Mouse (Mus musculus) kidney, embryonic 16.5 days (tissue): ENCODE measurements around the gene Siah1a. TPM values are rescaled to one million over a fixed set of nuclear protein-coding genes. Genes with fewer than 3 reads are reported as not detected.
A peak's percentile ranks its signal among the peaks of the same experiment; 100 is the strongest.

Experiments used
- ATAC-seq: fragments of 200-750 bp; cut with Nextera tagmentation; 2 replicates; pipeline ENCODE4 v1.8.0; 2017; ENCODE audit warnings: moderate TSS enrichment; ENCODE audit not compliant: low FRiP score, low TSS enrichment
- H3K27ac ChIP-seq: fragments of 300-500 bp; sonication (generic); 2 replicates; pipeline ENCODE4 v1.5.1; 2014; ENCODE audit warnings: low read length
- H3K27me3 ChIP-seq: fragments of 300-500 bp; sonication (generic); 2 replicates; pipeline ENCODE4 v1.6.1; 2014; ENCODE audit warnings: low read length, control low read depth, mixed read lengths; ENCODE audit not compliant: insufficient read depth
- H3K36me3 ChIP-seq: fragments of 300-500 bp; sonication (generic); 2 replicates; pipeline ENCODE4 v1.6.1; 2014; ENCODE audit warnings: low read length, control low read depth, mixed read lengths; ENCODE audit not compliant: insufficient read depth
- H3K4me1 ChIP-seq: fragments of 300-500 bp; sonication (generic); 2 replicates; pipeline ENCODE4 v1.6.1; 2014; ENCODE audit warnings: low read length, control low read depth, mixed read lengths; ENCODE audit not compliant: insufficient read depth
- H3K4me2 ChIP-seq: fragments of 300-500 bp; sonication (generic); replicated peaks from 2 replicates; pipeline ENCODE4 v1.6.1; 2014; ENCODE audit warnings: low read depth, low read length
- H3K4me3 ChIP-seq: fragments of 300-500 bp; sonication (generic); 2 replicates; pipeline ENCODE4 v1.5.1; 2014; ENCODE audit warnings: mild to moderate bottlenecking, low read length
- H3K9ac ChIP-seq: fragments of 300-500 bp; sonication (generic); replicated peaks from 2 replicates; pipeline ENCODE4 v1.6.1; 2014; ENCODE audit warnings: low read length
- H3K9me3 ChIP-seq: fragments of 300-500 bp; sonication (generic); 2 replicates; pipeline ENCODE4 v1.6.1; 2016; ENCODE audit warnings: low read length, control low read depth
- WGBS: fragments of 180-500 bp; shearing (Covaris S2); extraction: QIAGEN DNeasy Blood & Tissue Kit; methylation state at CpG from one replicate; pipeline ENCODE4 v1.1.7; 2014; 5-methylcytosine and 5-hydroxymethylcytosine counted together
- polyA plus RNA-seq: library from polyadenylated mRNA; unstranded; fragments of >200 nt; fragmentation: Nextera tagmentation; extraction: Ambion mirVana; gene quantifications from 2 replicates; pipeline ENCODE4 v1.2.1, GENCODE M21; 2015

The Siah1a gene
- polyA plus RNA-seq, 1 experiment from 2014 or later: 40.1 TPM

DNA sequence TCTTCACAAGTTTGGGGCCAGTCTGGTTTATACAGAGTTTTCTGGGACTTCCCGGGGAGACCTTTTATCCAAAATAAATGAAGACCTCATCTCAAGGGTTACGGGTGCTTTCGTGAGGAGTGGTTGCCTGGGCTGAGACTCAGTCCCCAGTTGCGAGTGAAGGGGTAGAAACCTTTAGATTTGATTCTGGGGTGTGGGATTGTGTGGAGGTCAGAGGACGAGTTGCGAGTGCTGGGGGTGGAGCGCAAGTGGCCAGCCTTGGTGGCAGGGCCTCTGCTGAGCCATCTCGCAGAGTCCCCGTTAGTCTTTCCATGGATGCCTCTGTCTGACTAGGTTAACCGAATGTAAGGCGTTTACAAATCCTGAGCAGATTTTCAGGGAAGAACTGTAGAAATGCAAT lies 777 bp upstream of the Siah1a start:
- no peaks in the 10 kb centered on the region for H3K9me3 ChIP-seq
- WGBS: 2% methylated on average over 11 of the region's 11 CpGs
- H3K27me3 ChIP-seq: no peaks in the 10 kb centered on the region
- H3K4me2 ChIP-seq: peak overlapping the region; percentile 91
- H3K36me3 ChIP-seq: no peaks in the 10 kb centered on the region
- peak overlapping the region; percentile 72 for H3K4me3 ChIP-seq
- ATAC-seq: peak; percentile 28; the same call in 1 of the 2 replicates
- H3K9ac ChIP-seq: peak overlapping the region; percentile 99
- H3K4me1 ChIP-seq: peaks cover 15% of the 10 kb centered on the region
- H3K27ac ChIP-seq: peak overlapping the region; percentile 71

DNA sequence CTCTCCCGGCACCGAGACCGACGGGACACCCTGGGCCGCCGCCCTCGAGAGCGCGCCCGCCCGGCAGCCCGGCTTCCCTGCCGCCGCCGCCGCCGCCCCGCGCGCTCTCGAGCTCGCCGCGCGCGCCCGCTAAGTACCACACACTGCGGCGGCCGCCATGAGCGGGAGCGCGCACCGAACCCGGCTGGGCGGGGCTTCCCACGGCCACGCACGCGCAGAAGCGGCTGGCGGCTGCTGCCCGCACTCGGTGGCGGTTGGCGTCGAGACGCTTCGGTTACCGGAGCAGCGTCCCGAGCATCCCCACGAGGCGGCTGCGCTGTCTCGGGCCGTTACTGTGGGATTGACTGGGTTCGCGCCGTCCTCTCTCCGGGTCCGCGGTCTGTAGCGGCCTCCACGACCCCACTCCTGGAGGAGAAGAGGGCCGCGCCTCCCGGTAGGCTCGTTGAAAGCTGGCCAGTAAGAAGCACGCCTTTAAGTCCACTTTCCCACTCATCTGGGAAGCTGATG lies 254 bp upstream of the Siah1a start:
- peak; percentile 86 for ATAC-seq
- H3K4me2 ChIP-seq: peak overlapping the region; percentile 91
- H3K27me3 ChIP-seq: no peaks in the 10 kb centered on the region
- H3K27ac ChIP-seq: peak overlapping the region; percentile 94
- H3K4me1 ChIP-seq: peaks cover 15% of the 10 kb centered on the region
- H3K9ac ChIP-seq: peak overlapping the region; percentile 99
- H3K4me3 ChIP-seq: peak overlapping the region; percentile 72
- H3K36me3 ChIP-seq: no peaks in the 10 kb centered on the region
- H3K9me3 ChIP-seq: no peaks in the 10 kb centered on the region
- WGBS: under 1% methylated on average over 50 of the region's 70 CpGs

DNA sequence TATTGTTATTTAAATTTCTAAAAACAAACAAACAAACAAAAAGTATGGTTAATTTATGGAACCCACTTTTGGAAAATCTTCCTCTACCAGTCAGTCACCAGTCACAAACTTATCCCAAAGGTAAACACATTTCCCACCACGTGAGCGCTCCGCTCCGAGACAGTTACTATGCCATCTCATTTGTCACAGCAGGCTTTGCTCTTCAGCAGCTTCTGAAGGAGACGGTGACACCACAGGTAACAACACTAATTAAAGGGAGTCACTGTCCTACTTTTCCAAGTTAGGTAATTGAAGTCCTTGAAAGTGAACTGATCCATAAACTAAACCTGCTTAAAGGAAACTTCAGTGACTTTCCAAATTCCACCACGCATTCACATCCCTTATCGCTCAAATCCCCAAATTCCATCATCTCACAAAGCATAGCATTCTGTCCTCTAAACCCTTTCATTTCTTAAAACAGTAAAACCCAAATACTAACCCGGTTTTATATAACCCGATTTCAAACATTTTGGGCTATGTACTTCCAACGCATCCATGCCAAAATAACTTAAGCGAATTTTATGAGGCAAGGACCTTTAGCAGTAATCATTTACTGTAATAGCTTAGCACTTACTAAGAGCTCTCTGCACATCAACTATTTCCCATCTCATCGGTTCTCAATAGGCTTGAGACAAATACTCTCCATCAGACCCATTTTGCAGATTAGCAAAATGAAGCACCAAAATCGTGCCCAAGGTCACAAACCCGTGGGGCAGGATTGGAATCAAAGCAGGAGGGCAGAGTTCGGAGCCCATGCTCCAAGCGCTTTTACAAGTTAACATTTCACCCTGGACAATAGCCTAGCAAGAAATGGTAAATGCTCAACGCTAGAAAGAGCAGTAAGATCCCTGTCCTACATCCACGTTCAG lies 1.2 kb downstream of the Siah1a start:
- Histone ChIP-seq H3K4me3 (peak overlapping the region; percentile 72), H3K4me1 (peaks cover 15% of the 10 kb centered on the region), H3K27ac (peak overlapping the region; percentile 94), H3K4me2 (peak overlapping the region; percentile 55), H3K27me3 (no peaks in the 10 kb centered on the region), H3K36me3 (no peaks in the 10 kb centered on the region), H3K9ac (peak overlapping the region; percentile 99), H3K9me3 (no peaks in the 10 kb centered on the region)
- 0 out of 2 replicates have a peak, but pooled peaks have one; percentile 2 for ATAC-seq
- 5% methylated on average over 18 of the region's 18 CpGs for WGBS

DNA sequence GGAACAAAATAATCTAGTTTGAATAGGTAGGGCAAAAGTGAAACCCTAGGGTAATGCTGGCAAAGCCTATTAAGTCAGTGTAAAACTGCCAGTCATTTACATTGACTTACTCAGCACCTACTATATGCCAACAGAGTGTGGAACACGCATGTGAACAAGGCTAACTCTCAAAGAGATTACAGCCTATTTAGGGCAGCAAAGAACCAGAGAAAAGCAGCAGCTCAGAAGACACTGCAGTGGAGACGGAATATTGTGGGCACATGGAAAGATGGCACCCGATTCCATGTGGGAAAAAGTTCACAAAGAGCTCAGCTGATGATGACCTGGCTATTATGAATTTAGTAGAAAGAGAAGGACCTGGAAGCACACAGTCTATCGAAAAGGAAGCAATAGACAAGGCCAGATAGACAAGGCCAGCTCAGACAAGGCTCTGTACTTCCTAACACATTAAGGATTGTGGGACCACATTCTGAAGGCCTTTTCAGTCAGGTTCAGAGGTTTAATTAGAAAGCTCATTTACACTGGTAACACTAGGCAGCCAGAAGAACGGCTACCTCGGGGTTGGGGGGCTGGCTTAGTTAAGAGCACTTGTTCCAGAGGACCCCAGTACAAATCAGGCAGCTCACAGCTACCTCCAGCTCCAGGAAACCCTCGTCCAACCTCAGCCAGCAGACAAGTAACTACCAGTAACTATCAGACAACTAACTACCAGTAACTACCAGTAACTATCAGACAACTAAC lies 3.0 kb downstream of the Siah1a start:
- Histone ChIP-seq H3K36me3 (no peaks in the 10 kb centered on the region), H3K27ac (no peak overlapping the region), H3K4me1 (peaks cover 15% of the 10 kb centered on the region), H3K27me3 (no peaks in the 10 kb centered on the region), H3K4me2 (no peak overlapping the region), H3K4me3 (no peak overlapping the region), H3K9me3 (no peaks in the 10 kb centered on the region), H3K9ac (no peak overlapping the region)
- WGBS: 78% methylated on average over 7 of the region's 7 CpGs
- no peak for ATAC-seq

DNA sequence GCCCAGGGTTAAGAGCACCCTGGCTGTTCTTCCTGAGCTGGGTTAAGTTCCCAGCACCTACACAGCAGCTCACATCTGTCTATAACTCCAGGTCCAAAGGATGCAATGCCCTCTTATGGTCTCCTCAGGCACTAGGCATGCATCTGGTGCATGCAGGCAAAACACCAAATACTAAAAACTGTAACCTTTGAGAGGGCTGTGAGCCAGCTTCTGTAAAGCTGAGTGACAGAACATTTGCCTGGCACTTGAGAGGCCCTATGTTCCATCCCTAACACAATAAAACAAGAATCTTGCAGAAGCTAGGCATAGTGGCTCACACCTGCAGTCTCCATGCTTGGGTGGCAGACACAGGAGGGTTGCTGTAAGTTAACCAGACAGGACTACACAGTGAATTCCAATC lies 4.1 kb downstream of the Siah1a start:
- ATAC-seq: no peak

DNA sequence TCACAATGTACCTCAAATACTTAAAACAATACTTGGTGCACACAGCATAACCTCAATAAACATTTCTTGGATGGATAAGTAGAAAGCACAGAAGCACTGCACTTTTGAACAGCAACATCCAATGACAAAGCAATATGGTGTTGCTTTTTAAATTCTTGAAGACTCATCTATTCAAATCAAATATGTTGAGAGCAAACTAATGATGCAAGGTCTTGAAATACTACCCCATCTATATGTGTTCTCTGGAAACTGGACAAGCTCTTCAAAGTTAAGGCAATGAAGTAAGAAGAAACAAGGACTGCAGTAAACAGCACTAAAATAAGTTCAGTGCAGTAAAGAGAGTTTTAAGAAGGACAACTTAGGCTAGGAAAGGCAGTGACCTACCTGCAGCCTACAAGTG lies 4.8 kb downstream of the Siah1a start:
- no peak overlapping the region for H3K27ac ChIP-seq
- no peaks in the 10 kb centered on the region for H3K9me3 ChIP-seq
- no peaks in the 10 kb centered on the region for H3K27me3 ChIP-seq
- no peak overlapping the region for H3K9ac ChIP-seq
- H3K4me3 ChIP-seq: no peak overlapping the region
- ATAC-seq: no peak
- H3K4me1 ChIP-seq: peaks cover 11% of the 10 kb centered on the region
- no peak overlapping the region for H3K4me2 ChIP-seq
- no peaks in the 10 kb centered on the region for H3K36me3 ChIP-seq

More for the DNA sequence above, 4.1 kb downstream of the Siah1a start:
- H3K36me3 ChIP-seq: no peaks in the 10 kb centered on the region
- H3K9me3 ChIP-seq: no peaks in the 10 kb centered on the region
- H3K4me1 ChIP-seq: peaks cover 10% of the 10 kb centered on the region
- H3K9ac ChIP-seq: no peak overlapping the region
- H3K4me2 ChIP-seq: no peak overlapping the region
- no peaks in the 10 kb centered on the region for H3K27me3 ChIP-seq
- no peak overlapping the region for H3K27ac ChIP-seq
- no peak overlapping the region for H3K4me3 ChIP-seq

DNA sequence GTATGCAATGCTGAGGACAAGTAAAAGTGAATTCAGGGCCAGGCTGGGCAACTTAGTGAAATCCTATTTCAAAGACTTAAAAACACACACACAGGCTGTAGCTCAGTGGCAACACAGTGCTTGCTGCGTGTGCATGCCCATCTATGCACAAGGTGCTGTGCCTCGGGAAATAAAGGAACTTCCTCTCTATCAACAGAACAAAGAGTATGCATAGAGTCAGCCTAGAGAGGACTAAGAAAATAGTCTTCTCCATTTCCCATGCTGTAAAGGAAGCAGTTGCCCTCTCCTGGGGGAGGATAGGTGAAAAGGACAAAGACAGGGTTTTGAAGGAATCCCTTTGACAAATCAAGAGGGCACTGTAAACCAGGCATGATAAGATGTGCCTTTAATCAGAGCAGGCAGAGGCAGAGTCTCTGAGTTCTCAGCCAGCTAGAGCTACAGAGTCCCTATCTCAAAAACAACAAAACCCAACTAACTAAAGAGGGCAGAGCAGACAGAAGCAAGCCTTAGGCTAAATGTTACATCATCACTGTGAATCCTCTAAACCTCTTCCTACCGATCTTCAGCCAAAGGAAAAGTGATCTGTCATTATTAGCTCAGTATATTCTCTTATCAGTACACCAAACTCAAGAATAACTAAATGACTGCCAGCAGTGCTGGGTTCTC lies 10.2 kb downstream of the Siah1a start:
- Histone ChIP-seq H3K27me3 (no peaks in the 10 kb centered on the region), H3K9me3 (no peaks in the 10 kb centered on the region), H3K27ac (no peak overlapping the region), H3K4me2 (no peak overlapping the region), H3K36me3 (no peaks in the 10 kb centered on the region), H3K9ac (no peak overlapping the region), H3K4me3 (no peak overlapping the region), H3K4me1 (peaks cover 21% of the 10 kb centered on the region)
- no peak for ATAC-seq
- 40% methylated on average over 3 of the region's 3 CpGs for WGBS

DNA sequence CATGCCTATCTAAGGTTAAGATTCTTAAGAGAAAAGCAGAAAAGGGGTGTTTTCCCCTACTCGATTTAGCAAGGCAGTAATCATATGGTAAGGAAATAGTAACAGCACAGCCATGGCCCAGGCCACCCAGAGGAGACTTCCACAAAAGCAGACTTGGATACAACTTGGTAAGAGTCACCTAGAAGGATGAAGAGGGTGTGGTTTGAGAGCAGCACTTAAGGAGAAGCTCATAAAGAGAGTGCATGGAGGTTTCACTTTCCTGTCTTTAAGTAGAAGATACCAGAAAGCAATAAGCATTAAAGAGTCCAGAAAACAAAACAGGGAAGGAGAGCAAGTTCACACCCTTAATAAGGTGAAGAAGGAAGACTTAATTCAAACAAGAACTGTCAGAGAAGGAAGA lies 10.8 kb downstream of the Siah1a start:
- no peaks in the 10 kb centered on the region for H3K27me3 ChIP-seq
- no peaks in the 10 kb centered on the region for H3K36me3 ChIP-seq
- H3K4me2 ChIP-seq: no peak overlapping the region
- no peaks in the 10 kb centered on the region for H3K9me3 ChIP-seq
- H3K27ac ChIP-seq: no peak overlapping the region
- no peak for ATAC-seq
- no peak overlapping the region for H3K4me3 ChIP-seq
- H3K9ac ChIP-seq: no peak overlapping the region
- 69% methylated on average over 1 of the region's 1 CpGs for WGBS
- H3K4me1 ChIP-seq: peaks cover 25% of the 10 kb centered on the region

DNA sequence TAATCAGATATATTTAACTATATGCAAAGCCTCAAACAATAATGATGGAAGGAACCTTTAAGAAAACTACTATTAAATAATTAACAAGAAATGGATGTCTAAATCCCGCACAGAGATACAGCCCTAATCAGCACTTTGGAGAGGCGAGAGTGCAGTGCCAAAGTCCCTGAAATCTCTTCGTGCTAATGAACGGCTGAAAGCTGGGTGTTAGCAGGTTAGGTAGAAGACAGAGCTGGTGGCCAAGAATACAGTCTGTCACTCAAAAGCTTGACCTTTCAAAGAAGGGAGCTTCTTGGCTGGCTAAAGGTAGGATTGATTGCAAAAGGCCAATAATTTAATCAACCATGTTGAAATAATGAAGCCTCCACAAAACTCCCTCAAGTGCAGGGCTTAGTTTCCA lies 11.6 kb downstream of the Siah1a start:
- Histone ChIP-seq H3K4me1 (peaks cover 25% of the 10 kb centered on the region), H3K27ac (no peak overlapping the region), H3K9me3 (no peaks in the 10 kb centered on the region), H3K9ac (no peak overlapping the region), H3K4me2 (no peak overlapping the region), H3K4me3 (no peak overlapping the region), H3K27me3 (no peaks in the 10 kb centered on the region), H3K36me3 (no peaks in the 10 kb centered on the region)
- 76% methylated on average over 4 of the region's 4 CpGs for WGBS
- no peak for ATAC-seq
